Mouse (Mus musculus) midbrain, embryonic 13.5 days (tissue): Measurements from ENCODE around the gene Tedc2. TPM values are rescaled to one million over a fixed set of nuclear protein-coding genes. Genes with fewer than 3 reads are reported as not detected.

ENCODE experiments used
- microRNA-seq: library from miRNA; unstranded; fragments of <30 nt; microRNA quantifications from one replicate; pipeline ENCODE4, GENCODE M21; 2016
- polyA plus RNA-seq: library from polyadenylated mRNA; unstranded; fragments of >200 nt; fragmentation: Nextera tagmentation; extraction: Ambion mirVana; gene quantifications from 2 replicates; pipeline ENCODE4 v1.2.1, GENCODE M21; 2015

Tedc2 gene
- polyA plus RNA-seq, 1 experiment from 2014 or later = 14.4 TPM

Small RNA genes within 50 kb of the gene (microRNA-seq; reads per million reads assigned to microRNA genes)
- gene Mir5134 (3.3 reads per million, percentile 13 among the genes with 10 or more reads in this experiment), gene Mir6965 (1.9 reads per million)

Other genes starting within 250 kb of the Tedc2 start
- not detected in 2 replicates for gene Prss30, start 240.3 kb downstream of the Tedc2 start, polyA plus RNA-seq
- gene Prss22, start 222.8 kb downstream of the Tedc2 start, polyA plus RNA-seq = 0.12 TPM in 1 of 2 replicates, not detected in the other
- 0.32 and 0.54 TPM in 2 replicates for gene Prss27, start 182.7 kb downstream of the Tedc2 start, polyA plus RNA-seq
- 80.9 and 81.5 TPM in 2 replicates for gene Kctd5, start 147.4 kb downstream of the Tedc2 start, polyA plus RNA-seq
- gene Pdpk1, start 69.9 kb downstream of the Tedc2 start, polyA plus RNA-seq = 63.1 and 67.9 TPM in 2 replicates
- gene Amdhd2, start 57.1 kb downstream of the Tedc2 start, polyA plus RNA-seq = 32.9 and 35.6 TPM in 2 replicates
- gene Atp6v0c, start 51.1 kb downstream of the Tedc2 start, polyA plus RNA-seq = 843 and 851 TPM in 2 replicates
- gene Tbc1d24, start 15.3 kb downstream of the Tedc2 start, polyA plus RNA-seq = 19.2 and 20.4 TPM in 2 replicates
- gene Ntn3, start 11.3 kb downstream of the Tedc2 start, polyA plus RNA-seq = 3.3 and 4.6 TPM in 2 replicates
- 30.9 and 32.9 TPM in 2 replicates for gene Ccnf, start 30.6 kb upstream of the Tedc2 start, polyA plus RNA-seq
- 0.12 and 0.14 TPM in 2 replicates for gene Abca17, start 130.2 kb upstream of the Tedc2 start, polyA plus RNA-seq
- 22.7 and 23.9 TPM in 2 replicates for gene Abca3, start 131.1 kb upstream of the Tedc2 start, polyA plus RNA-seq
- 370 and 374 TPM in 2 replicates for gene Rnps1, start 193.7 kb upstream of the Tedc2 start, polyA plus RNA-seq
- gene Eci1, start 205.8 kb upstream of the Tedc2 start, polyA plus RNA-seq = 45.5 and 45.9 TPM in 2 replicates
- 6.8 and 6.9 TPM in 2 replicates for gene Dnase1l2, start 222.3 kb upstream of the Tedc2 start, polyA plus RNA-seq
- gene E4f1, start 249.5 kb upstream of the Tedc2 start, polyA plus RNA-seq = 44.0 and 45.1 TPM in 2 replicates
- gene Pgp, start 249.5 kb upstream of the Tedc2 start, polyA plus RNA-seq = 48.3 and 54.9 TPM in 2 replicates